Mouse (Mus musculus) E14TG2a.4 (cell line): ENCODE results near the gene Ssb.

ENCODE experiments used
- H3K27me3 ChIP-seq: 2 replicates; pipeline ENCODE4 v1.6.1; 2014; ENCODE audit warnings: low read length, control low read depth; ENCODE audit not compliant: insufficient read depth
- H3K36me3 ChIP-seq: 2 replicates; pipeline ENCODE4 v1.6.1; 2014; ENCODE audit warnings: low read length, control low read depth; ENCODE audit not compliant: insufficient read depth
- H3K4me1 ChIP-seq: replicated peaks from 2 replicates; pipeline ENCODE4 v1.6.1; 2014; ENCODE audit warnings: low read depth, low read length, control low read depth
- H3K4me3 ChIP-seq: replicated peaks from 2 replicates; pipeline ENCODE4 v1.5.1; 2014; ENCODE audit warnings: mild to moderate bottlenecking, low read length
- H3K9me3 ChIP-seq: 2 replicates; pipeline ENCODE4 v1.6.1; 2014; ENCODE audit warnings: low read length, control low read depth
- CTCF ChIP-seq: conservative IDR thresholded peaks from 2 replicates; pipeline ENCODE4 v1.5.1; 2014; ENCODE audit warnings: low read length
- NANOG ChIP-seq: IDR thresholded peaks from 2 replicates; pipeline ENCODE4 v1.6.1; 2014; ENCODE audit warnings: borderline replicate concordance, low read length, mixed read lengths
- POU5F1 ChIP-seq: IDR thresholded peaks from 2 replicates; pipeline ENCODE4 v1.6.1; 2014; ENCODE audit warnings: low read length, borderline replicate concordance

The Ssb gene

DNA sequence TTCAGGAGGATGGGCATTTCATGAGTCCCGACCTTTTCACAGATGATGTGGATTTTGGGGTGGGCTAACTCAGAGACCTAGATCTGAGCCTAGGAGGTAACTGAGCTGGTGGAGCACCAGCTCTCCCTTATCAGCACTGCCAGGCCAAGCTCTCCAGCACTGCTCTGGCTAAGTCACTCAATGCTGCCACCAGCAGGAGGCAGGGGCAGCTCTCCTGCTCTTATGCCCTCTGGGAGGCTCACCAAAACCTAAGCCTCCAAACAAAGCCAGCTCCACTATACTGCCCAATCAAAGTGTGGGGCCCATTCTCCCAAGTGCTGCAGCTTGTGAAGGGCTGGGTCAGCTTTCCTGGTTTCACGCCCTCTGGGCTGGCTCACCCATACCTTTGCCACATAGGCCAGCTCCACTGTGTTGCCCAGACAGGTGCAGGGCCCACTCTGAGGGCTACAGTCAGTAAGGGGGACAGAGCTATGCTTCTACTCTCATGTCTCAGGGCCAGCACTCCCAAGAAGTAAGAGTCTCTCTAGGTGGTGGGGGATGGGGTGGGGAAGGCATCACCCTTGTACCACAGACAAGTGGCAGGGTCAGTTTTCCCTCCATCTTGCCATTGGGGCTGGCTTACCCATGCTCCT, 9.8 kb upstream of the Ssb start:
- no peak for TF ChIP-seq CTCF
- no peak for TF ChIP-seq POU5F1
- Histone ChIP-seq H3K4me1 (no peaks in the 10 kb centered on the region), H3K27me3 (0 out of 2 replicates have a peak, but pooled peaks cover 7% of the 10 kb centered on the region), H3K9me3 (no peaks in the 10 kb centered on the region), H3K4me3 (no peak overlapping the region), H3K36me3 (no peaks in the 10 kb centered on the region)

DNA sequence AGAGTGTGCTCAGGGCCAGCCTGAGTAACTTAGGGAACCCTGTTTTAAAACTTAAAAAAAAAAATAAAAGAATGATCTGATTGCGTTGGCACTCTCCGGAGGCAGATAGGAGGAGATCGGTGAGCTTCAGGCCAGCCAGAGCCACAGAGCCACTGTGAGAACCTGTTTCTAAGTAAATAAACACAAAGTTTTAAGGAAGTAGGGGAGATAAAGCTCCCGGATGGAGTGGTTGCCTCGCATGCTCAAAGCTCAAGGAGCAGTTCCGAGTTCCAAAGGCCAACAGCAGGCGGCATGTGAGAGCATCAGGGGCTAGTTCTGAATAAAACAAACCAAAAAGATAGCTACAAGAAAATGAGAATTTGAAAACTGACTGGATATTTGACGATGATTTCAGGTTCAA, 5.0 kb upstream of the Ssb start:
- H3K9me3 ChIP-seq, result no peaks in the 10 kb centered on the region
- no peaks in the 10 kb centered on the region for H3K36me3 ChIP-seq
- H3K4me3 ChIP-seq, result no peak overlapping the region
- TF ChIP-seq NANOG (no peak), POU5F1 (no peak), CTCF (no peak)
- peaks cover 8% of the 10 kb centered on the region for H3K4me1 ChIP-seq
- H3K27me3 ChIP-seq, result 0 out of 2 replicates have a peak, but pooled peaks cover 7% of the 10 kb centered on the region

- TF ChIP-seq CTCF (peak; percentile 29), NANOG (no peak)
Measured at GRCm38 (mm10) chr2:69857882-69858281, 3.5 kb upstream of the Ssb start.

DNA sequence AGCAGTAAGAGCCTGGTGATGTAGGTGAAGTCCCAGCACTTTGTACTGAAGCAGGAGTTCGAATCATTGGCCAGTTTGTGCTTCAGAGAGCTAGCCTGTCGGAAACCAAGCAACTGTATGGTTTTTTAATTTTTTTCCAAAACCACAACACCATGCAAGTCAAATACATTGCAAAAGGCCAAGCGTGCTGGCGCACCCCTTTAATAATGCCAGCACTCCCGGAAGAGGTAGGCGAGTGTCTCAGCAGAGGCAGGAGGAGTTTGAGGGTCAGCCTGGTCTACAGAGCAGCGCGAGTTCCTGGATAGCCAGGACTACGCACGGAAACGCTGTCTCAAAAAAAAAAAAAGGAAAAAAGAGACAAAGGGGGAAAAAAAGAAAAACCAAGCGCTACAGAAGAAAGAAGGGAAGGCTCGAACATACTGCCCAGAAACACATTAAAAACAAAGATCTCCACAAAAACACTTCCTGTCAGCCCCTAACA, 350 bp upstream of the Ssb start:
- Histone ChIP-seq H3K36me3 (peaks cover 26% of the 10 kb centered on the region), H3K4me1 (peaks cover 38% of the 10 kb centered on the region), H3K4me3 (peak overlapping the region; percentile 93), H3K9me3 (no peaks in the 10 kb centered on the region), H3K27me3 (no peaks in the 10 kb centered on the region)
- TF ChIP-seq CTCF (no peak), NANOG (no peak), POU5F1 (no peak)

More at GRCm38 (mm10) chr2:69857882-69858281, 3.5 kb upstream of the Ssb start:
- H3K4me3 ChIP-seq, result no peak overlapping the region
- H3K36me3 ChIP-seq, result no peaks in the 10 kb centered on the region
- H3K4me1 ChIP-seq, result peaks cover 15% of the 10 kb centered on the region
- H3K9me3 ChIP-seq, result no peaks in the 10 kb centered on the region
- 0 out of 2 replicates have a peak, but pooled peaks cover 3% of the 10 kb centered on the region for H3K27me3 ChIP-seq

DNA sequence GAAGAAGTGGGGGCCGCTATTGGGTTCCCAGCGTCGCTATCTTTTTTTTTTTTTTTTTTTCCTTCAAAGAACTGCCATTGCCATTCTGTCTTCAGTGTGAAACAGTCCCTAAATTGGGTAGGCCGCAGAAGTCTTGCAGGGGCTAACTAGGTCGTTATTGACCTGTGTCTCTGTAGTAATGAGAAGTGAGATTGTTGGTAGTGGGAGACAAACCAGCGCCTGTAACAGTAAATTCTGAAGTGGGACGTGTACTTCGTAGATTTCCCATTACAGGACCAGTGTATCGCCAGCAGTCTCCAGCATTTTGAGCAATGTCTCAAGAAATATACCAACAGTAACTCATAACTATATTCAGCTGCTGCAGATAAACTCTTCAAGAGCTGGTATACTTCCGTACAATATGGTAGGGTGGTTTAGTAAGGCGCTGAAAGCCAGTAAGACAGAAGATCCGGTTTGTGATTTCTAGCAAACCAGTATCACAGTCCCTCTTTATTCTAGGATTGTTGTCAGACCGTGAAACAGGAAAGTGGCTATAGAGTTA, 825 bp downstream of the Ssb start:
- no peak for TF ChIP-seq NANOG
- no peak for TF ChIP-seq POU5F1
- TF ChIP-seq CTCF, result no peak
- peak overlapping the region; percentile 93 for H3K4me3 ChIP-seq
- peaks cover 38% of the 10 kb centered on the region for H3K4me1 ChIP-seq
- no peaks in the 10 kb centered on the region for H3K27me3 ChIP-seq
- no peaks in the 10 kb centered on the region for H3K9me3 ChIP-seq
- peaks cover 38% of the 10 kb centered on the region for H3K36me3 ChIP-seq

DNA sequence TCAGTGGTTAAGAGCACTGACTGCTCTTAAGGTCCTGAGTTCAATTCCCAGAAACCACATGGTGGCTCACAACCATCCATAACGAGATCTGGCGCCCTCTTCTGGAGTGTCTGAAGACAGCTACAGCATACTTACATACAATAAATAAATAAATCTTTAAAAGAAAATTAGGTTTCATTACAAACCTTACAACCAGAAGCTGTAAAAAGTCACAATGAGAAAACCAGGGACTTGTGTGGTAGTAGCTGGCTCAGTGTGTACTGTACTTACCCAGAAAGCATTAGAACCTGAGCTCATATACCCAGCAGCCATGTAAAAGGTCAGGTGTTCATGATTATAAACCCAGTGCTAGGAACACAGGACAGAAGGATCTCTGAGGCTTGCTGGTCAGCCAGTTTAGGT, 22.6 kb downstream of the Ssb start:
- Histone ChIP-seq H3K4me3 (peak overlapping the region; percentile 90), H3K9me3 (no peaks in the 10 kb centered on the region), H3K36me3 (peaks cover 24% of the 10 kb centered on the region), H3K4me1 (peaks cover 18% of the 10 kb centered on the region), H3K27me3 (no peaks in the 10 kb centered on the region)
- TF ChIP-seq POU5F1, result no peak
- peak; percentile 52 for TF ChIP-seq CTCF

DNA sequence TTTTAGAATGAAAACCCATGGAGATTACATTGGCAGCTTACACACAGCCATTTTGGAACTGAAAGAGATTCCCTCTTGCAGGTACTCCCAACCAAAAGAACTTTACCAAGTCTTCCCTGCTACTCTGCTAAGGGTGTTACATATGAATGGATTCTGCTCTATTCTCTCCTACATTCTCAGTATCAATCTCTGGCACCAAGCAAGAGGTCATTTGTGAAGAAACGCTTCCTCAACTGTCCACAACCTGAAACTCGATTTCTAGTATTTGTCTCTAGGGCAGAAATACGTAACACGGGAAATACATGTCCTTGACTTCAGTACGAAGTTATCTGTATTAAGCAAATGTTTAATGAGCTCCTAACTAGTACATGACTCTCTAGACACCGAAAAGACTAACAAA, 23.2 kb downstream of the Ssb start:
- peaks cover 24% of the 10 kb centered on the region for H3K4me1 ChIP-seq
- peak overlapping the region; percentile 90 for H3K4me3 ChIP-seq
- no peaks in the 10 kb centered on the region for H3K27me3 ChIP-seq
- no peak for TF ChIP-seq POU5F1
- no peak for TF ChIP-seq CTCF
- no peak for TF ChIP-seq NANOG
- peaks cover 18% of the 10 kb centered on the region for H3K36me3 ChIP-seq
- no peaks in the 10 kb centered on the region for H3K9me3 ChIP-seq

GRCm38 (mm10) chr2:69885050-69885449, 23.7 kb downstream of the Ssb start:
- Histone ChIP-seq H3K36me3 (peaks cover 14% of the 10 kb centered on the region), H3K4me1 (peaks cover 29% of the 10 kb centered on the region), H3K9me3 (no peaks in the 10 kb centered on the region), H3K4me3 (peak overlapping the region; percentile 90), H3K27me3 (no peaks in the 10 kb centered on the region)
- TF ChIP-seq NANOG (no peak), CTCF (no peak)
